Mouse (Mus musculus): ENCODE data around the gene Igsf9. TPM values are rescaled to one million over a fixed set of nuclear protein-coding genes. Genes with fewer than 3 reads are reported as not detected.

The Igsf9 gene
- polyA plus RNA-seq, 1 experiment from 2014 or later = 53.1 TPM

- Histone ChIP-seq H3K9me3 (ENCODE audit: control insufficient read depth, low read length) (no peaks in the 10 kb centered on the region), H3K4me3 (ENCODE audit: low read depth, low read length) (no peak overlapping the region), H3K36me3 (ENCODE audit: control insufficient read depth, insufficient read depth, low read length) (peaks cover 10% of the 10 kb centered on the region), H3K27me3 (ENCODE audit: control insufficient read depth, insufficient read depth, low read length) (no peaks in the 10 kb centered on the region), H3K27ac (replicated peaks; ENCODE audit: low read depth, low read length) (no peak overlapping the region), H3K4me2 (ENCODE audit: low read depth, severe bottlenecking) (no peak overlapping the region), H3K4me1 (ENCODE audit: control insufficient read depth, insufficient read depth, low read length) (0 out of 2 replicates have a peak, but pooled peaks cover 4% of the 10 kb centered on the region), H3K9ac (ENCODE audit: low read length) (no peak overlapping the region)
- ATAC-seq (ENCODE audit: insufficient number of reproducible peaks, low FRiP score, low TSS enrichment, low read depth) (no peak), DNase-seq (ENCODE audit: low spot score) (no peak)
- WGBS = 90% methylated on average over 8 of the region's 8 CpGs
These were observed 10.5 kb downstream of the Igsf9 start for GRCm38 (mm10) chr1:172492047-172492446.

- H3K4me3 ChIP-seq (ENCODE audit: low read depth, low read length) = no peak overlapping the region
- no peak for DNase-seq (ENCODE audit: low spot score)
These were observed 11.9 kb downstream of the Igsf9 start for GRCm38 (mm10) chr1:172493516-172493915.

GRCm38 (mm10) chr1:172496030-172496429 lies 14.4 kb downstream of the Igsf9 start:
- H3K9me3 ChIP-seq (ENCODE audit: control insufficient read depth, low read length) = no peaks in the 10 kb centered on the region
- H3K27ac ChIP-seq (replicated peaks; ENCODE audit: low read depth, low read length) = no peak overlapping the region
- H3K4me2 ChIP-seq (ENCODE audit: low read depth, severe bottlenecking) = no peak overlapping the region
- ATAC-seq (ENCODE audit: insufficient number of reproducible peaks, low FRiP score, low TSS enrichment, low read depth) (no peak), DNase-seq (ENCODE audit: low spot score) (no peak)
- H3K36me3 ChIP-seq (ENCODE audit: control insufficient read depth, insufficient read depth, low read length) = peaks cover 11% of the 10 kb centered on the region
- H3K4me3 ChIP-seq (ENCODE audit: low read depth, low read length) = no peak overlapping the region
- H3K4me1 ChIP-seq (ENCODE audit: control insufficient read depth, insufficient read depth, low read length) = peaks cover 3% of the 10 kb centered on the region
- no peak overlapping the region for H3K9ac ChIP-seq (ENCODE audit: low read length)
- WGBS = 84% methylated on average over 17 of the region's 17 CpGs
- peaks cover 3% of the 10 kb centered on the region for H3K27me3 ChIP-seq (ENCODE audit: control insufficient read depth, insufficient read depth, low read length)

More at GRCm38 (mm10) chr1:172493516-172493915, 11.9 kb downstream of the Igsf9 start:
- no peak overlapping the region for H3K9ac ChIP-seq (ENCODE audit: low read length)
- H3K4me1 ChIP-seq (ENCODE audit: control insufficient read depth, insufficient read depth, low read length) = 0 out of 2 replicates have a peak, but pooled peaks cover 4% of the 10 kb centered on the region
- no peak overlapping the region for H3K4me2 ChIP-seq (ENCODE audit: low read depth, severe bottlenecking)
- WGBS = 86% methylated on average over 6 of the region's 6 CpGs
- no peaks in the 10 kb centered on the region for H3K27me3 ChIP-seq (ENCODE audit: control insufficient read depth, insufficient read depth, low read length)
- H3K36me3 ChIP-seq (ENCODE audit: control insufficient read depth, insufficient read depth, low read length) = peaks cover 14% of the 10 kb centered on the region
- ATAC-seq (ENCODE audit: insufficient number of reproducible peaks, low FRiP score, low TSS enrichment, low read depth) = no peak
- no peaks in the 10 kb centered on the region for H3K9me3 ChIP-seq (ENCODE audit: control insufficient read depth, low read length)
- no peak overlapping the region for H3K27ac ChIP-seq (replicated peaks; ENCODE audit: low read depth, low read length)

DNA sequence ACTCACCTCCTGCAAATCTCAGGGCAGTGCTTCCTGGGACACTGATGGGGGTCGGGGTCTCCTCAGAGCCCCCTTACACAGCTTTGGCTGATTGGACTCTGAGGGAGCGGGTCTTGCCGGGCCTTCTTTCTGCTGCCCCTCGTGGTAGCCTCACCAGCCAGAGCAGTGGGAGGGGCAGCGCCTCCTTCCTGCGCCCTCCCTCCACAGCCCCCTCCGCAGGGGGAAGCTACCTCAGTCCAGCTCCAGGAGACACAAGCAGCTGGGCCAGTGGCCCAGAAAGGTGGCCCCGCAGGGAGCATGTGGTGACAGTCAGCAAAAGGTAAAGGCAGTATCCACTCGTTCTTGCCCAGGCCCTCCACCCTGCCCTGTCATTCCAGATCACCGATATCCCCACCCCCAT lies 15.8 kb downstream of the Igsf9 start:
- no peak overlapping the region for H3K4me2 ChIP-seq (ENCODE audit: low read depth, severe bottlenecking)
- peaks cover 9% of the 10 kb centered on the region for H3K36me3 ChIP-seq (ENCODE audit: control insufficient read depth, insufficient read depth, low read length)
- 84% methylated on average over 10 of the region's 10 CpGs for WGBS
- DNase-seq (ENCODE audit: low spot score) (no peak), ATAC-seq (ENCODE audit: insufficient number of reproducible peaks, low FRiP score, low TSS enrichment, low read depth) (no peak)
- H3K4me1 ChIP-seq (ENCODE audit: control insufficient read depth, insufficient read depth, low read length) = peaks cover 6% of the 10 kb centered on the region
- peaks cover 6% of the 10 kb centered on the region for H3K27me3 ChIP-seq (ENCODE audit: control insufficient read depth, insufficient read depth, low read length)
- no peak overlapping the region for H3K4me3 ChIP-seq (ENCODE audit: low read depth, low read length)
- H3K9ac ChIP-seq (ENCODE audit: low read length) = no peak overlapping the region
- no peak overlapping the region for H3K27ac ChIP-seq (replicated peaks; ENCODE audit: low read depth, low read length)
- H3K9me3 ChIP-seq (ENCODE audit: control insufficient read depth, low read length) = no peaks in the 10 kb centered on the region

DNA sequence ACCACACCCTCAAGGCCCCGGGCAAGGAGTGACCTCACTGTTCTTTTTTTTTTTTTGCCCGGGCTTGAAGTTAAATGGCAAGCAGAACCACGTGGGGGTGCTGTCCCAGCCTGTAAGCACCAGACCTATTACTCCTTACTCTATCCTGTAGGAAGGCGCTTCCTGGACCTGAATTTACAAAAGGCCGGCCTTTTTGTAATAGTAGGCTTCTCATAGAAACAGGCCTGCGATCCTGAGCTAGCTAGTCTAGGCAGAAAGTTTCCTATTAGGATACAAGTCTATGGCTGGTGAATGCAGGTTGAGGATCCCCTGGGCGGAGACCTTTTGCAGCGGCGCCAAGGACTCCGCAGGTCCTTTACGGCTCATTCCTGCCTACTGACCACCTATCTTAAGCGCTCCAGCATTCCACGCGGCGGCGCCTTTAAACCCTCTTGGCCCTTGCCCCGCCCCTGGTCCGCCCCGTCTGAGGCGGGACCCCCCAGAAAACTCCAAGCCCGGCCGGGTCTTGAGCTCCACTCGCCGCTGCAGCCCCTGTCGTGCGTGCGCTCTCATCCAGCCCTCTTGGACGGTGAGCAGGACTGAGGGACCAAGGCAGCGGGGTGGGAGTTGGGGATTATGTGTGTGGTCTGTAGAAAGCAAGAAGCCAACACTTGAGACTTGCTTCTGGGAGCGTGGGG lies 18.3 kb downstream of the Igsf9 start, which contains the start of gene Tagln2:
Gene Tagln2 (plus strand): TSS at position 283 of the 677 bp plus-strand sequence.
- WGBS = under 1% methylated on average over 30 of the region's 30 CpGs
- peak; percentile 49 for ATAC-seq (ENCODE audit: insufficient number of reproducible peaks, low FRiP score, low TSS enrichment, low read depth)
- peak within 1 kb of the TSS; percentile 64 for H3K4me2 ChIP-seq (ENCODE audit: low read depth, severe bottlenecking)
- DNase-seq (ENCODE audit: low spot score) = peak; percentile 82
- peaks cover 9% of the 10 kb centered on the region for H3K36me3 ChIP-seq (ENCODE audit: control insufficient read depth, insufficient read depth, low read length)
- peak within 1 kb of the TSS; percentile 45 for H3K4me3 ChIP-seq (ENCODE audit: low read depth, low read length)
- peak within 1 kb of the TSS; percentile 58 for H3K9ac ChIP-seq (ENCODE audit: low read length)
- peaks cover 20% of the 10 kb centered on the region for H3K4me1 ChIP-seq (ENCODE audit: control insufficient read depth, insufficient read depth, low read length)
- H3K9me3 ChIP-seq (ENCODE audit: control insufficient read depth, low read length) = no peaks in the 10 kb centered on the region
- no peak within 1 kb of the TSS; the same call in 1 of the 2 replicates for H3K27ac ChIP-seq (replicated peaks; ENCODE audit: low read depth, low read length)
- peaks cover 6% of the 10 kb centered on the region for H3K27me3 ChIP-seq (ENCODE audit: control insufficient read depth, insufficient read depth, low read length)

- peaks cover 6% of the 10 kb centered on the region for H3K27me3 ChIP-seq (ENCODE audit: control insufficient read depth, insufficient read depth, low read length)
- H3K4me3 ChIP-seq (ENCODE audit: low read depth, low read length) = peak overlapping the region; percentile 45
- H3K4me2 ChIP-seq (ENCODE audit: low read depth, severe bottlenecking) = peak overlapping the region; percentile 64
- peak; percentile 16; the same call in 1 of the 2 replicates for ATAC-seq (ENCODE audit: insufficient number of reproducible peaks, low FRiP score, low TSS enrichment, low read depth)
- DNase-seq (ENCODE audit: low spot score) = peak; percentile 49
- H3K9ac ChIP-seq (ENCODE audit: low read length) = peak overlapping the region; percentile 58
- peaks cover 20% of the 10 kb centered on the region for H3K4me1 ChIP-seq (ENCODE audit: control insufficient read depth, insufficient read depth, low read length)
- no peaks in the 10 kb centered on the region for H3K9me3 ChIP-seq (ENCODE audit: control insufficient read depth, low read length)
- no peak overlapping the region; the same call in 1 of the 2 replicates for H3K27ac ChIP-seq (replicated peaks; ENCODE audit: low read depth, low read length)
- WGBS = 1% methylated on average over 55 of the region's 56 CpGs
- peaks cover 7% of the 10 kb centered on the region for H3K36me3 ChIP-seq (ENCODE audit: control insufficient read depth, insufficient read depth, low read length)
These were observed 19.1 kb downstream of the Igsf9 start for GRCm38 (mm10) chr1:172500451-172501370.

- peaks cover 20% of the 10 kb centered on the region for H3K4me1 ChIP-seq (ENCODE audit: control insufficient read depth, insufficient read depth, low read length)
- no peaks in the 10 kb centered on the region for H3K9me3 ChIP-seq (ENCODE audit: control insufficient read depth, low read length)
- no peak for DNase-seq (ENCODE audit: low spot score)
- H3K4me2 ChIP-seq (ENCODE audit: low read depth, severe bottlenecking) = peak overlapping the region; percentile 64
- no peak for ATAC-seq (ENCODE audit: insufficient number of reproducible peaks, low FRiP score, low TSS enrichment, low read depth)
- H3K9ac ChIP-seq (ENCODE audit: low read length) = no peak overlapping the region
- H3K4me3 ChIP-seq (ENCODE audit: low read depth, low read length) = no peak overlapping the region
- H3K27ac ChIP-seq (replicated peaks; ENCODE audit: low read depth, low read length) = no peak overlapping the region
- H3K27me3 ChIP-seq (ENCODE audit: control insufficient read depth, insufficient read depth, low read length) = peaks cover 6% of the 10 kb centered on the region
- 43% methylated on average over 13 of the region's 13 CpGs for WGBS
- H3K36me3 ChIP-seq (ENCODE audit: control insufficient read depth, insufficient read depth, low read length) = peaks cover 7% of the 10 kb centered on the region
These were observed 20.0 kb downstream of the Igsf9 start for GRCm38 (mm10) chr1:172501371-172502144.

All from limb, embryonic 11.5 days (tissue).